In the genomic region with DNA sequence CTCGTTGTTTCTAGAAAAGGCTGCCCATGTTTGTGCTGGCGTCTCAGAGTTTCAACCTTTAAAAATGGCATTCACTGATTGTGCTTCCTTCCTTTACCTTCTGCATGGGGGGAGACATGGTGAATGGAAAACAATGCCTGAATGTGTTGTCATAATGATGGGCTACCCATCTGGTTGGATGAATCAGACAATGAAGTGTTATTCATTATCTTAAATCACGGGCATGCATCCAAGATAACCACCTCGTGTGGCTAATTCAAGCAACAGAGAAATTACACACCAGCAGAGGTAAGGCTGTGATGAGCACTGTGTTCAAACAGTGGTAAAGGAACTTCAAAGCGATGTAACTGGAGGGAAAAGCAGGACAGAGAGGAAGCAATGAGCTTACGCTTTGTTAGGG, we compare ENCODE assay signal across 17 mouse cellular contexts.
"Had no signal": no experiment of that assay in that cellular context is flagged by ENCODE, and none has a peak within 500 bp of the region (broad histone marks: within the 10 kb centered on the region; RNA-seq: fewer than 3 reads in every experiment).

No protein-coding gene starts in this region.

- H3K4me3 ChIP-seq: kidney, embryonic 15.5 days; layer of hippocampus, adult 2 months; limb, embryonic 15.5 days; liver, embryonic 12.5 days; lung, embryonic 15.5 days; midbrain, embryonic 10.5 days; myocyte; neural tube, embryonic 15.5 days; stomach, embryonic 15.5 days had no signal

- H3K27ac ChIP-seq: kidney, embryonic 15.5 days; layer of hippocampus, adult 2 months; limb, embryonic 15.5 days; liver, embryonic 12.5 days; lung, embryonic 15.5 days; midbrain, embryonic 10.5 days; neural tube, embryonic 15.5 days; stomach, embryonic 15.5 days had no signal

- H3K27me3 ChIP-seq: kidney, embryonic 15.5 days; limb, embryonic 15.5 days; liver, embryonic 12.5 days; lung, embryonic 15.5 days; neural tube, embryonic 15.5 days; stomach, embryonic 15.5 days had no signal

- H3K36me3 ChIP-seq: kidney, embryonic 15.5 days; limb, embryonic 15.5 days; liver, embryonic 12.5 days; lung, embryonic 15.5 days; midbrain, embryonic 10.5 days; neural tube, embryonic 15.5 days; stomach, embryonic 15.5 days had no signal

- DNase-seq: kidney, adult 11 months; layer of hippocampus, postnatal 36 days; lung, postnatal 4 days; midbrain, embryonic 14.5 days; right cerebral cortex, postnatal 4 days; spleen, adult 18-20 months; thymus, adult 2 months; thymus, postnatal 25 days had no signal

- H3K9me3 ChIP-seq: kidney, embryonic 15.5 days; limb, embryonic 15.5 days; liver, embryonic 12.5 days; lung, embryonic 15.5 days; midbrain, embryonic 10.5 days; neural tube, embryonic 15.5 days; stomach, embryonic 15.5 days had no signal

- H3K4me1 ChIP-seq: kidney, embryonic 15.5 days; limb, embryonic 15.5 days; liver, embryonic 12.5 days; midbrain, embryonic 10.5 days; stomach, embryonic 15.5 days had no signal
